Mouse (Mus musculus) CH12.LX (cell line): ENCODE measurements around the gene Erf. TPM values are rescaled to one million over a fixed set of nuclear protein-coding genes. Genes with fewer than 3 reads are reported as not detected.
A peak's percentile ranks its signal among the peaks of the same experiment; 100 is the strongest.

Experiments used
- DNase-seq: peaks from one replicate; pipeline ENCODE4 v3.0.0-alpha.2; 2013; ENCODE audit errors: extremely low read depth
- H3K27ac ChIP-seq: 2 replicates; pipeline ENCODE4 v1.5.1; 2012; ENCODE audit warnings: low read depth, mild to moderate bottlenecking, control low read depth, moderate library complexity; ENCODE audit not compliant: insufficient read depth
- H3K27me3 ChIP-seq: replicated peaks from 2 replicates; pipeline ENCODE3; 2012; ENCODE audit warnings: inconsistent platforms
- H3K36me3 ChIP-seq, 2 experiments: replicated peaks in 1 of 2; 2 replicates each; pipeline versions ENCODE3 to v1.6.1; 2012; ENCODE audit warnings: inconsistent platforms in 1 of 2, low read length in 1 of 2, mild to moderate bottlenecking in 1 of 2, mixed read lengths in 1 of 2, moderate library complexity in 1 of 2; ENCODE audit not compliant: control insufficient read depth in 1 of 2, insufficient read depth in 1 of 2
- H3K4me1 ChIP-seq, 2 experiments: 2 replicates each; pipeline ENCODE4 v1.6.1; 2012; ENCODE audit warnings: inconsistent platforms in 1 of 2, moderate library complexity in 1 of 2; ENCODE audit not compliant: insufficient read depth in 2 of 2, control insufficient read depth in 1 of 2
- H3K4me2 ChIP-seq: 2 replicates; pipeline ENCODE4 v1.6.1; 2012; ENCODE audit warnings: low read depth, mild to moderate bottlenecking, control low read depth; ENCODE audit not compliant: poor library complexity, insufficient read depth, severe bottlenecking
- H3K4me3 ChIP-seq, 3 experiments: fragments of 150-350 bp in 1 of 3; sonication (generic) in 1 of 3; replicated peaks in 1 of 3; 2 replicates each; pipeline versions ENCODE3 to v1.5.1; 2011 to 2012; ENCODE audit warnings: low read depth in 2 of 3, low read length in 2 of 3, mild to moderate bottlenecking in 2 of 3, moderate library complexity in 2 of 3, control low read depth in 1 of 3, improper control_type of control experiment in 1 of 3, inconsistent platforms in 1 of 3, mixed read lengths in 1 of 3; ENCODE audit not compliant: poor library complexity in 1 of 3
- H3K79me2 ChIP-seq: replicated peaks from 2 replicates; pipeline ENCODE4 v1.6.1; 2012; ENCODE audit warnings: mild to moderate bottlenecking, moderate library complexity; ENCODE audit not compliant: control insufficient read depth, poor library complexity, insufficient read depth, severe bottlenecking; ENCODE audit errors: extremely low read depth
- H3K9ac ChIP-seq: 2 replicates; pipeline ENCODE4 v1.6.1; 2012; ENCODE audit warnings: low read depth, mild to moderate bottlenecking, control low read depth, moderate library complexity; ENCODE audit not compliant: insufficient read depth
- H3K9me3 ChIP-seq: replicated peaks from 2 replicates; pipeline ENCODE3; 2012; ENCODE audit warnings: low read length, inconsistent platforms, mixed read lengths
- BHLHE40 ChIP-seq: IDR thresholded peaks from 2 replicates; pipeline ENCODE4 v1.6.1; 2011; ENCODE audit warnings: mild to moderate bottlenecking, low read depth, low read length, improper control_type of control experiment
- CHD1 ChIP-seq: IDR thresholded peaks from 2 replicates; pipeline ENCODE4 v1.6.1; 2012; ENCODE audit warnings: low read depth, low read length, improper control_type of control experiment, inconsistent platforms
- CHD2 ChIP-seq: IDR thresholded peaks from 2 replicates; pipeline ENCODE4 v1.6.1; 2011; ENCODE audit warnings: low read length, improper control_type of control experiment
- CTCF ChIP-seq, 2 experiments: IDR thresholded peaks in 1 of 2; conservative IDR thresholded peaks in 1 of 2; 2 replicates each; pipeline ENCODE4 v1.5.1; 2011 to 2012; ENCODE audit warnings: low read depth in 2 of 2, low read length in 2 of 2, improper control_type of control experiment in 1 of 2, inconsistent platforms in 1 of 2, mild to moderate bottlenecking in 1 of 2, moderate library complexity in 1 of 2
- E2F4 ChIP-seq: IDR thresholded peaks from 2 replicates; pipeline ENCODE4 v1.6.1; 2011; ENCODE audit warnings: low read depth, low read length, improper control_type of control experiment; ENCODE audit not compliant: insufficient replicate concordance
- ELF1 ChIP-seq: IDR thresholded peaks from 2 replicates; pipeline ENCODE4 v1.6.1; 2014; ENCODE audit warnings: low read depth, mild to moderate bottlenecking, inconsistent platforms, low read length, improper control_type of control experiment
- EP300 ChIP-seq: IDR thresholded peaks from 2 replicates; pipeline ENCODE4 v1.6.1; 2011; ENCODE audit warnings: low read length, improper control_type of control experiment
- ETS1 ChIP-seq: conservative IDR thresholded peaks from 2 replicates; pipeline ENCODE4 v1.6.1; 2012; ENCODE audit warnings: low read depth, mild to moderate bottlenecking, inconsistent platforms, low read length, improper control_type of control experiment, moderate library complexity
- GABPA ChIP-seq: IDR thresholded peaks from 2 replicates; pipeline ENCODE4 v1.6.1; 2012; ENCODE audit warnings: low read depth, low read length, improper control_type of control experiment, inconsistent platforms; ENCODE audit not compliant: insufficient replicate concordance
- HCFC1 ChIP-seq: IDR thresholded peaks from 2 replicates; pipeline ENCODE4 v1.6.1; 2012; ENCODE audit warnings: low read depth, mild to moderate bottlenecking, inconsistent platforms, low read length, improper control_type of control experiment
- IRF4 ChIP-seq: IDR thresholded peaks from 2 replicates; pipeline ENCODE4 v1.6.1; 2014; ENCODE audit warnings: low read depth, mild to moderate bottlenecking, inconsistent platforms, low read length, improper control_type of control experiment
- JUN ChIP-seq: IDR thresholded peaks from 2 replicates; pipeline ENCODE4 v1.6.1; 2011; ENCODE audit warnings: low read depth, mild to moderate bottlenecking, low read length, improper control_type of control experiment, moderate library complexity; ENCODE audit not compliant: insufficient read depth
- JUND ChIP-seq: conservative IDR thresholded peaks from 2 replicates; pipeline ENCODE4 v1.6.1; 2011; ENCODE audit warnings: low read depth, low read length, improper control_type of control experiment
- KAT2A ChIP-seq: IDR thresholded peaks from 2 replicates; pipeline ENCODE4 v1.6.1; 2012; ENCODE audit warnings: low read length, improper control_type of control experiment, inconsistent platforms; ENCODE audit not compliant: insufficient replicate concordance
- MAFK ChIP-seq: IDR thresholded peaks from 2 replicates; pipeline ENCODE4 v1.6.1; 2011; ENCODE audit warnings: low read length, improper control_type of control experiment; ENCODE audit not compliant: insufficient replicate concordance
- MAX ChIP-seq: IDR thresholded peaks from 2 replicates; pipeline ENCODE4 v1.6.1; 2011; ENCODE audit warnings: low read length, improper control_type of control experiment
- MAZ ChIP-seq: IDR thresholded peaks from 2 replicates; pipeline ENCODE4 v1.6.1; 2012; ENCODE audit warnings: low read depth, mild to moderate bottlenecking, inconsistent platforms, low read length, improper control_type of control experiment, moderate library complexity
- MEF2A ChIP-seq: IDR thresholded peaks from 2 replicates; pipeline ENCODE4 v1.6.1; 2014; ENCODE audit warnings: low read depth, mild to moderate bottlenecking, inconsistent platforms, low read length, improper control_type of control experiment, borderline replicate concordance
- MXI1 ChIP-seq: IDR thresholded peaks from 2 replicates; pipeline ENCODE4 v1.6.1; 2011; ENCODE audit warnings: mild to moderate bottlenecking, low read depth, low read length, improper control_type of control experiment
- MYC ChIP-seq: IDR thresholded peaks from 2 replicates; pipeline ENCODE4 v1.6.1; 2011; ENCODE audit warnings: low read depth, mild to moderate bottlenecking, improper control_type of control experiment, low read length
- NELFE ChIP-seq: IDR thresholded peaks from 2 replicates; pipeline ENCODE4 v1.6.1; 2011; ENCODE audit warnings: low read depth, low read length, improper control_type of control experiment
- NRF1 ChIP-seq: IDR thresholded peaks from 2 replicates; pipeline ENCODE4 v1.6.1; 2014; ENCODE audit warnings: low read depth, mild to moderate bottlenecking, inconsistent platforms, low read length, improper control_type of control experiment, moderate library complexity
- PAX5 ChIP-seq: IDR thresholded peaks from 2 replicates; pipeline ENCODE4 v1.6.1; 2012; ENCODE audit warnings: low read length, inconsistent platforms, mixed read lengths
- POLR2A ChIP-seq: IDR thresholded peaks from 2 replicates; pipeline ENCODE4 v1.6.1; 2011; ENCODE audit warnings: low read depth, mild to moderate bottlenecking, improper control_type of control experiment, low read length
- POLR2AphosphoS2 ChIP-seq: IDR thresholded peaks from 2 replicates; pipeline ENCODE4 v1.6.1; 2011; ENCODE audit warnings: low read depth, low read length, improper control_type of control experiment
- RAD21 ChIP-seq: IDR thresholded peaks from 2 replicates; pipeline ENCODE4 v1.6.1; 2011; ENCODE audit warnings: low read depth, mild to moderate bottlenecking, low read length, improper control_type of control experiment, moderate library complexity
- RCOR1 ChIP-seq: conservative IDR thresholded peaks from 2 replicates; pipeline ENCODE4 v1.6.1; 2012; ENCODE audit warnings: low read depth, mild to moderate bottlenecking, inconsistent platforms, low read length, improper control_type of control experiment
- SIN3A ChIP-seq: IDR thresholded peaks from 2 replicates; pipeline ENCODE4 v1.6.1; 2012; ENCODE audit warnings: low read length, improper control_type of control experiment, inconsistent platforms
- SMC3 ChIP-seq: IDR thresholded peaks from 2 replicates; pipeline ENCODE4 v1.6.1; 2011; ENCODE audit warnings: low read depth, low read length, improper control_type of control experiment
- TBP ChIP-seq: conservative IDR thresholded peaks from 2 replicates; pipeline ENCODE4 v1.6.1; 2011; ENCODE audit warnings: low read depth, low read length, improper control_type of control experiment
- TCF12 ChIP-seq: IDR thresholded peaks from 2 replicates; pipeline ENCODE4 v1.6.1; 2014; ENCODE audit warnings: low read depth, mild to moderate bottlenecking, inconsistent platforms, low read length, improper control_type of control experiment
- UBTF ChIP-seq: IDR thresholded peaks from 2 replicates; pipeline ENCODE4 v1.6.1; 2012; ENCODE audit warnings: low read depth, mild to moderate bottlenecking, inconsistent platforms, low read length, improper control_type of control experiment, moderate library complexity
- USF1 ChIP-seq: IDR thresholded peaks from 2 replicates; pipeline ENCODE4 v1.6.1; 2014; ENCODE audit warnings: low read depth, mild to moderate bottlenecking, inconsistent platforms, low read length, improper control_type of control experiment
- USF2 ChIP-seq: conservative IDR thresholded peaks from 2 replicates; pipeline ENCODE4 v1.6.1; 2011; ENCODE audit warnings: low read depth, low read length, improper control_type of control experiment
- ZC3H11A ChIP-seq: IDR thresholded peaks from 2 replicates; pipeline ENCODE4 v1.6.1; 2012; ENCODE audit warnings: low read depth, mild to moderate bottlenecking, inconsistent platforms, low read length, improper control_type of control experiment
- ZKSCAN1 ChIP-seq: IDR thresholded peaks from 2 replicates; pipeline ENCODE4 v1.6.1; 2012; ENCODE audit warnings: low read depth, inconsistent platforms, low read length, improper control_type of control experiment, borderline replicate concordance
- ZMIZ1 ChIP-seq: IDR thresholded peaks from 2 replicates; pipeline ENCODE4 v1.6.1; 2012; ENCODE audit warnings: low read depth, mild to moderate bottlenecking, inconsistent platforms, low read length, improper control_type of control experiment
- ZNF384 ChIP-seq: IDR thresholded peaks from 2 replicates; pipeline ENCODE4 v1.6.1; 2012; ENCODE audit warnings: low read depth, low read length, improper control_type of control experiment, inconsistent platforms
- dilution Hi-C: fragments of 300-500 bp; cut with MboI; formaldehyde crosslinking; loops from 2 replicates; pipeline ENCODE4 v1.14.3; 2020; ENCODE audit warnings: low sequenced_read_pairs; ENCODE audit not compliant: extremely low pct_unique_long_range_greater_than_20kb, extremely low pct_ligation_motif_present
- in situ Hi-C: fragments of 300-500 bp; cut with MboI; formaldehyde crosslinking; loops from 3 replicates; pipeline ENCODE4 v1.14.3; 2019; ENCODE audit warnings: low sequenced_read_pairs, low pct_ligation_motif_present, low pct_unique_long_range_greater_than_20kb, mixed read lengths
- polyA plus RNA-seq: library from polyadenylated mRNA; unstranded; fragments of >175 nt; gene quantifications from 2 replicates; pipeline ENCODE4 v1.2.1, GENCODE M21; 2012; ENCODE audit warnings: low read depth; ENCODE audit not compliant: insufficient read length
- total RNA-seq, 2 experiments: library from RNA; depleted of rRNA; stranded (reverse); fragments of 300-350 nt in 1 of 2; fragments of >200 nt in 1 of 2; gene quantifications; 2 replicates each; pipeline ENCODE4 v1.2.3; 2012 to 2014

Gene Erf
- total RNA-seq (2012; rRNA removed) (13.0 and 13.2 TPM in 2 replicates), total RNA-seq (2014; rRNA removed) (6.1 and 7.1 TPM in 2 replicates), polyA plus RNA-seq (15.2 and 15.4 TPM in 2 replicates)

GRCm38 (mm10) chr7:25250141-25250972, at the start of gene Erf:
Gene Erf, minus strand, starts transcription at chr7:25250761.
- dilution Hi-C loops (no loop called here), in situ Hi-C loops (no loop called here)
- H3K27ac ChIP-seq = peak within 1 kb of the TSS; percentile 44; the same call in 1 of the 2 replicates
- peaks cover 4% of the 10 kb centered on the region for H3K27me3 ChIP-seq
- DNase-seq = peak; percentile 84
- peaks cover 17% of the 10 kb centered on the region for H3K79me2 ChIP-seq
- H3K4me2 ChIP-seq = peak within 1 kb of the TSS; percentile 77
- H3K36me3 ChIP-seq = peaks cover 0 to 15% of the 10 kb centered on the region in 2 experiments
- peak; percentile 42; the same call in 1 of the 2 replicates for TF ChIP-seq ZMIZ1
- no peak; the same call in 1 of the 2 replicates for TF ChIP-seq IRF4
- TF ChIP-seq JUN = no peak
- no peak for TF ChIP-seq RCOR1
- peak; percentile 48; the same call in 1 of the 2 replicates for TF ChIP-seq NELFE
- no peak for TF ChIP-seq CHD1
- peak; percentile 74 for TF ChIP-seq NRF1
- TF ChIP-seq HCFC1 = peak; percentile 26
- TF ChIP-seq ZC3H11A = no peak
- TF ChIP-seq GABPA = no peak
- TF ChIP-seq KAT2A = no peak
- TF ChIP-seq RAD21 = no peak
- TF ChIP-seq MYC = no peak
- TF ChIP-seq POLR2A = peak; percentile 68; the same call in 1 of the 2 replicates
- TF ChIP-seq ETS1 = no peak
- TF ChIP-seq BHLHE40 = peak; percentile 72
- TF ChIP-seq MAX = peak; percentile 13; the same call in 1 of the 2 replicates
- TF ChIP-seq E2F4 = no peak
- TF ChIP-seq PAX5 = no peak
- no peak for TF ChIP-seq USF1
- no peak for TF ChIP-seq CTCF (conservative IDR thresholded peaks at IDR 0.05 in 1 of 2, IDR thresholded peaks at IDR 0.05 in 1 of 2; ENCODE audit: low read depth in 2 of 2, low read length in 2 of 2)
- TF ChIP-seq EP300 = no peak
- TF ChIP-seq POLR2AphosphoS2 = no peak
- TF ChIP-seq ELF1 = peak; percentile 21; the same call in 1 of the 2 replicates
- TF ChIP-seq MXI1 = peak; percentile 80
- no peak for TF ChIP-seq ZNF384
- no peak for TF ChIP-seq MEF2A
- no peak for TF ChIP-seq ZKSCAN1
- no peak for TF ChIP-seq TBP
- no peak for TF ChIP-seq USF2
- TF ChIP-seq MAFK = no peak
- no peak for TF ChIP-seq SMC3
- peak; percentile 82 for TF ChIP-seq MAZ
- no peak for TF ChIP-seq JUND
- no peak for TF ChIP-seq UBTF
- peak; percentile 66 for TF ChIP-seq SIN3A
- TF ChIP-seq CHD2 = no peak
- peak; percentile 53 for TF ChIP-seq TCF12
- H3K9me3 ChIP-seq = no peaks in the 10 kb centered on the region
- H3K4me1 ChIP-seq = peaks cover 5 to 31% of the 10 kb centered on the region in 2 experiments; a peak in 3 of 4 replicates
- peak within 1 kb of the TSS; percentile 85 to 94 (median 94) for H3K4me3 ChIP-seq
- H3K9ac ChIP-seq = peak within 1 kb of the TSS; percentile 87
